Mouse (Mus musculus) urinary bladder, postnatal 14 days (tissue): ENCODE measurements at regions not wholly inside any gene's neighbourhood (a gene's known extent, or its start where the extent isn't known, plus 50 kb on each side); places are given as distances from the start of the nearest gene placed in this dataset.

Experiments used
- DNase-seq: peaks from one replicate; pipeline ENCODE4 v3.0.0; 2021; ENCODE audit warnings: low spot score

DNA sequence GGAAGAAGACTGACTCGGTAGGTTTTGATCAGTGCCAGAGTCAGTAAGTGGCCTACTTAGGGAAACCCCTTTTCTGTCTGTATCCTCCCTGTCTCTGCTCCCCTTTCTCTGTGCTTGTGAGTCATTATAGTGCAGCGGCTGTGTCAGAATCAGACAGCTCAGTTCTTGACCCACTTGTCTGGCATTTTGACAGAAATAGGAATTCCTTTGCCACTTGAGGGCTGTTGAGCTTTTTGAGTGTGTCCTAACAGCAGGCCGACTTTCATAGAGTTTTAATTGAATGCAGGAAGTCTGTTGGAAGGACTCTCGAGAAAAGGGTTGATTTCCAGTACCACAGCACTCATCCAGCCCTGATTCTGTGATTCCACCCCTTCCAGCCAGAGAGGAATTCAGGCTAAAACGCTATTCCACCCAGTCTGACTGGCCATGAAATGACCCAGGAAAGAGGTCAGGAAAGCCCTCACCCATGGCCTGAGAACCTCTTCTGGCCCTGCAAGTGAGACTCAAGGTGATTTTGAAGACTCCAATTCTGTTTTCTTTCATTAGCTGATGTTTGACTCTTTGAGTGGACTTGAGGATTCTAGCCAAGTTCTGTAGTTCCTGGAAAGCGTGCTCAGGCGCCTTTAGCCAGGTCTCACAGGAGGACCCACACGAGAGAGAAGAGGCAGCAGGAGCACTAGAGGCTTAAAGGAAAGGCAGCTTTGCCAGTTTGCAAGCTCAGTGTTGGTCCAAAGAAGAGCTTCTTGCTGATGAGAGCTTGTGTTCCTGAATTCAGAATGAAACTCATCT is 95.6 kb upstream of the Opcml start:
- DNase-seq = no peak

DNA sequence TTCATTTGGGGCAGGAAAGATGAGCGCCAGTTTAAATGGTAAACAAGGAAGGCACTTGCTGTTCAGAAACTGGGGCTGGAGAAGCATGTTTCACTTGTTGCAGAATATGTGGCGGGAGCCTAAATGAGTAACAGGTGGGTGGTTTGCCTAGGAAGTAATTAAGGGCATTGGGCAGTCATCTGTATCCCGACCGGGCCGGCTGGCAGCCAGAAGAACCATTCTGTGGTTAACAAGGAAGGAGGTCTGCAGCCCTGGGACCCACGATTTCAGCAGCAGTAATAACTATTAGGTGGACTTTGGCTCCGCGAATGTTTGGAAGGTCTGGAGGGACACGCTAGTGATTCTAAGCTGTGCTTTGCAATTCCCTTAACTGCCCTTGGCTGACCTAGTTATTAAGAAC is 89.0 kb upstream of the Opcml start:
- DNase-seq = no peak

GRCm38 (mm10) chr9:27702140-27702539 is 88.4 kb upstream of the Opcml start:
- DNase-seq = no peak

DNA sequence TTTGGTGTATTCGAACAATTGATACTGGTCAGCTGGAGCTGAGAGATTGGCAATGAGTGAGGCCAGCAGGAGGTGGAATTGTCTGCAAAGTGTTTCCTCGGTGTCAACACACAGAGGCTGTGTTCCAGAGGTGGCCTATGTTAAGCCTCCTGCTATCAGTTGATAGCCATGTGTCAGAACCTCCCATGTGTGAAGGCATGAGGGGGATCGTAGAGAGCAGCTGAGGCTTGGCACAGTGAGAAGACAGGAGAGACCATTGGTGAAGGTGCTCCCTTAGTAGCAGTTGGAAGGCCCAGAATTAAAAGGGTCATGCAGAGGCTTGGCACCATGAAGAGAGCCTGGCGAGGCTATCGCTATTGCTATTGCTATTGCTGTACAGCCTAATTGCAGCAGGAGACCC is 86.6 kb upstream of the Opcml start:
- no peak for DNase-seq

- DNase-seq = no peak
Measured at GRCm38 (mm10) chr9:27723840-27724408, 66.7 kb upstream of the Opcml start.

DNA sequence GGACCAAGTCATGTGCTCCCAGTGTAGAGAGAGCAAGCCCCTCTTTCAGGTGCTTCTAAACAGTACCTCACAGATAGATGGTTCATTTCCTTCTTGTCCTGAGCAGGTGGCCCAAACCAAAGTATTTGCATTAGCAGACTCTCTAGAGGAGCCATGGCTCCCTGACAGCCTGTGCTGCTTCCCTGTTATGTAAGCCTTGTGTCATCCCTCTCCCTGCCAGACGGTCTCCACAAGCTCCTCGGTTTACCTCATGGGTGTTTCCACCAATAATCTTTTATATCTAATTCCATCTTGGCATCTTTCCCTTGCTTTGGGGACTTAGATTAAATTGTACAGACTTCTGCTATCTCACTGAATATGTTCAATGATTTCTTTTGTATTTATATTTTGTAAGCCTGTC is 66.0 kb upstream of the Opcml start:
- no peak for DNase-seq

DNA sequence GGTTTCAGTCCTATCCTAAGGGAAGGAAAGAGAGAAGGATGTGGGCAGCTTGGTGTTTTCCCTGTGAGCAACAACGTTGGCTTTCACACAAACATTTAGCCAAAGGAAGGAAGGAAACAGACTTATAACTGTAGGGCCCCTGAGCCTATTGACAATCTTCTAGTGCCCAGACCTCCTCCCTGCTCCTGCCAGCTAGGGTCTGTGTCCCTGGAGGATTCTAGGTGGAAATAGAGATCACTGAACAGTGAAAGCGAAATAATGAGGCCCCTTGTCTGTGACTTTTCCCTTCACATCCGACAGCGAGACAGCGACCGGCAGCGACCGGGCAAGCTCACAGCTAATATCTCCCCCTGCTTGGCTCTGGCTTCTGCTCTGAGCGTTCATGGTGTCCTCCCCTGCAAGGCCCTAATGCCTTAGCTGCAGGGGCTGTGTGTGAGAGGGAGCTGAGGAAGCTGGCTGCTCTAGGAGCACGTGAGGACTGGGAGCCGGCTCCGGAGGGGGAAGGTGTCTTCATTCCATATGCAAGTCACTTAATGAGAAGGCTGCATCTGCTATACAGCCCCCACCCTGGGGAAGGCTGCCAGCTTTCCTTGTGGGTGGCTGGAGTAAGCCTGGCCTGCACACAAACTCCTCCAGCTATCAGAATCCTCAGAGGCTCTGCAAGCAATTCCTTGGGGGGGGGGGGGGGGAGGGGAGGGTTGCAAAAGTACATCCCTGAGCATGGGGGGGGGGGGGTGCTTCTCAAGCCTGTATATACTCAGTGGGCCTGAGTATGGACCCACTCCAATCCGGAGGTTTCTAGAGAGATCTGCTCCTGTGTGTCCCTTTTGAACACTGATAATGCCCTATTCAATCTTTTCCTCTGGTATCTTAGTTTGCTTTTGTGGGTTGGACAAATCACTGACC is 61.7 kb upstream of the Opcml start:
- DNase-seq = peak; percentile 5

DNA sequence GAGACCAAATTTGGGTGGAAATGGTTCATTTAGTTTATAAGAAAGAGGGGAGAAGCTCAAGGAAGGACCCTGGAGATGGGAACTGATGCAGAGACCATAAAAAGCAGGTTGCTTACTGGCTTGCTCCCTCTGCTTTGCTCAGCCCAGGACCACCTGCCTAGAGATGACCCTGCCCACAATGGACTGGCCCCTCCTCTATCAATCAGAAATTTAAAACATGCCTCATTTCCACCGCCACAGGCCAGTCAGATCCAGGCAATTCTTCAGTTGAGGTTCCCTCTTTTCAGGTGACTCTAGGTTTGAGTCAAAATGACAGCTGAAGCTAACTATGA is 61.1 kb upstream of the Opcml start:
- DNase-seq = no peak

DNA sequence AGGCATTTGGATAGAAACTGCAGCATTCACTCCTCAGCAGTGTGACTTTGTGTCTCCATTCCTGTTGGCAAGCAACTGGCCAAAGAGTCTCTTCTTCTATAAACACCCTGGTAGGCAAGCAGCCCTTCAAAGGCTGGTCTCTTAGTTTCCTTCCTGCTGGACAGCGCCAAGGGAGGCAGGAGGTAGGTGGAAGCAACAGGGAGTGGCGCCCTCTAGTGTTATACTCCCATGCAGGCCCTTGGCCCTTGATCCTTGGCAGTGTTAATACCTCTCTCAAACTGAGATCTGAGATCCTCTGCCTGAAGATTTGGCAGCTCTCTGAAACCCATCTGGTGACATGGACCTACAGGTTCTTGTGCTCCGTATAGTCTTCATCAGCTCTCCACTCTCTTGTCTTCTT is 51.3 kb upstream of the Opcml start:
- peak; percentile 11 for DNase-seq
